Mouse (Mus musculus) kidney, postnatal 14 days (tissue): Measurements from ENCODE around the gene Ift20.
"Not testable (repeated sequence)": the region's sequence is repeated elsewhere in the genome, so short reads cannot be mapped to it uniquely, and the experiment has no call there.

Source experiments
- DNase-seq: peaks from one replicate; pipeline ENCODE4 v3.0.0; 2022; ENCODE audit warnings: mixed read lengths

Gene Ift20

DNA sequence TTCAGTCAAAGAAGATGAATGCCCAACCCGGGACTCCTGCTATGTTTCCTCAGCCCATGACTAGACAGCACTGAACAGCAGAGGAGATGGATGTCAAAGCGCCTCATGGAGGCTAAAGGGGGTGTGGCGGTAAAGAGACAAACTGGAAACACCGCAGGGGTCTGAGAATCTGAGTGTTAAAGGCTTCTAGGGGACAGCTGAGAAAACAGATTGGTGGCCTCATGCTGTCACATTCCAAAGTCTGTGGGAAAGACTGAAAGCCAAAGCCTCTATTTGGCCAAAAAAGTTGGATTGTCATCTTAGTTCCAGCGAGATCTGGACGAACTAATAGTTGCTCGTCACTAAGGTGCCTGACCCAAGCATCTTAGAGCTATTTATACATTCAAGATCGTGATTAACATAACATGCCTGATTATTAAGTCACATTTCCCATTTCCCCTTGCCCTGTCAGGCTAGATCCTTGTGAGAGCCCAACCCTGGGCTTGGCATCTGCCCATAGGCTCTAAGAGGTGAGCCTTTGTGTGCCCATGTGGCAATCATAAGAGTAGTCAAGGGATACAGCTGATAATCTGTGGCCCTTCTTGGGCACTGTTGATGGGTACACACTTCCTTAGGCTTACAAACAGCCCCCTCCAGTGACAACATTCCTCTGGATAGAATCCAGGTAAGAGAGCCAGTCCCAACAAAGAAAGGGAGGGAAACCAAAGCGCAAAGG, 12.8 kb upstream of the Ift20 start:
- DNase-seq, result no peak

DNA sequence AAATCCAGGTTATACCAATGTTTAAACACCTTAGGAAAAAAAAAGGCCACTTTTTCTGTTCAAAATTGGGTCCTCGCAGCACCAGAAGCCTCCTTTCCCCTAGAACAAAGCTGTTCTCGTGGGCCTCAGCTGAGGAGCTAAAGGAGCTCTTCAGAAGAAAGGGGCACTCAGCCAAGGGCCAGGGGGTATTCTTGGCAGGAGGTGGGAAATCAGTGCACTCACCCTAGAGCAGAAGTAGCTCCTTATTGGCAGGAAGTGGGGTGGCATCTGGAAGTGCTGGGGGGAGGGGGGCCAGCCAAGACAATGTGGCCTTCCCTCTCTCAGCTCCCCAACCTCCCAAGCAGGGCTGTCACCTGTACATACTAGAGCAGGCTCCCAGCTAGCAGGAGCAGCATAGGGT, 11.3 kb upstream of the Ift20 start:
- DNase-seq, result no peak

DNA sequence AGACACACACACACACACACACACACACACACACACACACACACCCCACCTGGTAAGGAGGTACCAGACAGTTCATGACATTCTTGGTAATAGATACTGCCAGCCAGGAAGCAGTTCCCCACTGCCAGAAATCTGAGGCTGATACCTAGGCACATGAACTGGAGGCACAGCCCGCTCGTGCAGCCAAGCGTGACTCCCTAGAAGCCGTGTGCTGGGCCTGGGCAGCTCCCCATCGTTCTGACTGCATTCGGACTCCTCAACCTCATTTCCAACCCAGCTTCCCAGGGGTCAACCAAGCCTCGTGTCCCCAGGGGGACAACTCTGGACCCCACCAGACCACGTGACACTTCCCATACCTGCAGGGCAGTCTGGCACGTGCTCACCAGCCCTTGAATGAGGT, 7.4 kb upstream of the Ift20 start:
- DNase-seq, result no peak

DNA sequence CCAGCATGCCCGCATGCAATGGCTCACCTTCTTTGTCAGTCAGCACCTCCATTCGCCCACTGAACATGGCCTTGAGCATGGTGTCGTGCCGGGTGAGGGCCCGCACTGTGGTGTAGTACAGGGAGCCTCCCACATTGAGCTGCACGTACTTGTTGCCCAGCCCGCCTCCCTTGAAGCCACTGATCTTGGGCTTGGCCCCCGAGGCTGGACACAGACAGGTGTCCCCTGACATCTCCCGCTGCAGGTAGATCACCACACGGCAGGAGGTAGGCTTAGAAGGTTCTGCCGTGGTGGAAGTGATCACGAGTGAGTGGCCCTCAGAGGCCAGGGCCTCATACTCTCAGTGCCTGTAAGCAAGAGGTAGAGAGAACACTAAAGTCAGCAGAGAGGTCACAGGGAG, 6.2 kb upstream of the Ift20 start:
- no peak for DNase-seq

DNA sequence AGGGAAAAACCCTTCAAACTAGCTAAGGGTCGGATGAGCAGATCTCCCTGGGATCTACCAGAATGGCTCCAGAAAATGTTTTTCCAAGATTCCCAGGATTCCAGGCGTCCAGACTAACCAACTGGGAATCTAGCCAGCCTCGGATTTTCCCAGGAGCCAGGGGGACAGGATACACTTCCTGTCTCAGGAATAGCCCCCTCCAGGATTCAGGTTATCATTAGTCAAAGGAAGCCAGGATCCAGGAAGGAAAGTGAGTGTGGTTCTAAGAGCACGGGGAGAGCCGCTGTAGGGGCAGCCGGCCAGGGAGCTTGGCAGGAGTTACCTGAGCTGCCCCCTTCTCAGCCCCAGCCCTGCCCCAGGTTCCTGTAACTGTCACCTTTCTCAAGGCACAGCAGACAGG, 5.1 kb upstream of the Ift20 start:
- DNase-seq, result peak; percentile 80

DNA sequence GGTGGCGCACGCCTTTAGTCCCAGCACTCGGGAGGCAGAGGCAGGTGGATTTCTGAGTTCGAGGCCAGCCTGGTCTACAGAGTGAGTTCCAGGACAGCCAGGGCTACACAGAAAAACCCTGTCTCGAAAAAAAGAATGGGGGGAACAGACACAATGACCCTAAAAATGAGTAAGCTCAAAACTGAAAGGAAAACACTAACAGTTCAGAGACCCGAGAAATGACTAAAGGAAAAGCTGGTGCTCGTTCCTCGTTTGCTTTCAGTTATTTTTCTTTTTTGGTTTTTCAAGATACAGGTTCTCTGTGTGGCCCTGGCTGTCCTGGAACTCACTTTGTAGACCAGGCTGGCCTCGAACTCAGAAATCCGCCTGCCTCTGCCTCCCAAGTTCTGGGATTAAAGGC, 4.6 kb upstream of the Ift20 start:
- not testable (repeated sequence) for DNase-seq

DNA sequence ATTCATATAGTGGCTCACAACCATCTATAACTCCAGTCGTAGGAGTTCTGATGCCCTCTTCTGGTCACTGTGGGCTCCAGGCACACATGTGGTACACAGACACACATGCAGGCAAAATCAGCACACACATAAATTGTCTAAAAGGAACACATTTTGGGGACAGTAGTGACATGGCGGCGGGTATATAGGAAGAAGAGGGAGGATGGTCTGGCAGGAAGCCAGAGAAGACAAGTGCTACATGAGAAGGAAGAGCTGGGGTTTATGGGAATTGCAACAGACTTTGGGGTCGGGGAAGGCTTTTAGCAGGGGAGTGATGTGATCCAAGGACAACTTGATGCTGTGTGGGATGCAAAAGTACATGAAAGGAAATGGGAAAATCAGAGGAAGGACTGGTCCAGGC, 1.6 kb upstream of the Ift20 start:
- DNase-seq, result no peak

DNA sequence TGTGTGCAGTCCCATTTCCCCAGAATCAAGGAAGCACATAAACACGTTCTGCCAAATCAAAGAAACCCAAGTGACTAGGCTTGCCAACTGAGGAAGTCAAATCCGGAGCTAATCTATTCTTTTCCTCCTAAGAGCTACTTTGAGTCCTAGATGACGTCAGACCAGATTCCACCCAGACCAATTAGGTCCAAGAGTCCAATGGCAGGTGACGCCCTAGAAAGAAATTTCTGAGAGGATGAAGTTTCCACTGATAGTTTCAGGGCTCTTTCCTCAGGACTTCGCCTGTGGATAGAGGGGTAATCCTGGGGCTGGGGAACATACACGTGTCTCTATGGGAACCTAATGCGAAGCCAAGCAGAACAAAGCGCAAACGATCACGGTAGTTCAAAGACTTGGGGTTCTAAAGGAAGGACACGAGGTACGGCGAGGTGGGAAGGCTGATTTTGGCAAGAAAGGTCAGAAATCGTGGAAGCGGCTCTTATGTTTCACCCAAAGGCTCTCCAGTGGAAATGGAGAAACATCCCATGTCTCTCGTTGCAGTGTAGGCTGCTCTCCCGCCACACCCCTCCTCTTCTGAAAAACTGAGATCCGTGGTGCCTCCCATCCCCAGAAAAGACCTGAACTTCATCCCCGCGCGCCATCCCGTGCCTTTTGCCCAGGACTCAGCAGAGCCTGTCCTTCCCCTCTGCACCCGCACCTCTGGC, 633 bp upstream of the Ift20 start:
- DNase-seq, result peak; percentile 76

DNA sequence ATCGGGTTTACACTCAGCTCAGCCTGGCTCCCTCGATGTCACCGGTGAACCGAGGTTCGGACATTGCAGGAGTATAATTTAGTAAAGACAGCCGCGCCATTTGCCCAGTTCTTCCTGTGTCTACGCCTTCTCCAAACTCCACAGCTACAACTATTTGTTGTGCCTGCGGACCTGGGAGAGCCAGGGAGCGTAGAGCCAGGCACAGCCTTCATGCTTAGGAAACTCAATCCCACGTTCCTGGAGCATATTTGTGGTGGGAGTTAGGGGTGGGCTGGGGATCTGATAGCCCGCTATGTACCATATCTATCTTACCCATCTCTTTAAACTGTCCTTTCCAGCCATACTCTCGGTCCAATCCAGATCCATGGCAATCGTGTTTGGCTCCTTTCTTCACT, 526 bp downstream of the Ift20 start:
- no peak for DNase-seq

DNA sequence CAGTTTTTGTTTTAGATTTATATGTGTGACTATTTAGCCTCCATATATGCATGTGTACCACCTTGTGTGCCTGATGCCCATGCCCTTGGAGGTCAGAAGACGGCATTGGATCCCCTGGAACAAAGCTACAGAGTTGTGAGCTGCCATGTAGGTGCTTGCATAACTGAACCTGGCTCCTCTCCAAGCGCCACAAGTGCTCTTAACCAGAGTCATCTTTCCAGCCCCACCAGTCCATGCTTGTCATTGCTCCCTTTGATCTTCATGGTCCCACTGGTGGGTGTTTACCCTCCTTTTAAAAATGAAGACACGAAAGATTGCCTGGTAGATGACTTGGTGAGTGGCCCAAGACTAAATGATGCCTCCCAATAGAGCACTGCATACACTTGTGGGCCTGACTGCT, 4.2 kb downstream of the Ift20 start:
- no peak for DNase-seq

DNA sequence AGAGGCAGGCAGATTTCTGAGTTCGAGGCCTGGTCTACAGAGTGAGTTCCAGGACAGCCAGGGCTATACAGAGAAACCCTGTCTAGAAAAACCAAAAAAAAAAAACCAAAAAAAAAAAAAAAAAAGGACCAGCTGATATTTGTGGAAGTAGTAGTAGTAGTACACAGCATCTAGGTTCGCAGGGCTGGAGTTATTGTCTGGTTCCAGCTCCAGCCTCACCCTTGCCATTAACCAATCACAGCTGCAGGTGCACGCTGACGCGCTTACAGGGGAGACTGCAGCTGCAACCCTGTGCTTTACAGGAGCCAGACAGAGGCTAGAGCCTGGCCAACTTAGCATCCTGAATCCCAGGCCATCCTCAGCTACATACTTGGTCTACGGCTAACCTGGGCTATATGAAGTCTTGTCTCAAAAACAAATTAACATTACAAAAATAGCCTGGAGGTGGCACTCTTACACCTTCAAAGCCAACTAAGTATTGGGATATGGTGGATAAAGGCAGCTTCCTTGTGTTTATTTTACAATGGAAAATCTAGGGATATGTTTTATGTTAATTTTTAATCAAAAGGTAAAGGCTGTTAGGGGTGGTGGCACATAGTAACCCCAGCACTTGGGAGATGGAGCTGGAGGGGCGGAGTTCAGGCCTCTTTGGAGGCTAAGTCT, 8.4 kb downstream of the Ift20 start:
- no peak for DNase-seq

DNA sequence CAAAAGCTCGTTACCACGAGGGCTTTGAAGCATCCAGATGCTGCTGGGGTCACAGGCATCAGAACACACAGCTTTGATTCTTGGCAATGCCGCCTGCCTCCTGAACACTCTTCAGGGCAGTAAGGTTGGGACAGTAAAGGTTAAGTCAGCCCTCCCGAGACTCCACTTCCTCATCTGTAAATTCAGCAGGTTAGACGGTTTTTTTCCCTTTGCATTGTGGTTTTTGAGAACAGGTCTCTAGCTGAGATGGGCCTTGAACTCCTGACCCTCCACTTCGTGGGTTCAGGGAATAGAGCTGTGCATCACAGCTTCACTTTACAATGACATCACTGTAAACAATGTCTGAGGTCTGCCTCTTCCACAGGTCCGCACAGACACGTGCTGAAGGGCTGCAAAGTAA, 9.0 kb downstream of the Ift20 start:
- DNase-seq, result no peak

DNA sequence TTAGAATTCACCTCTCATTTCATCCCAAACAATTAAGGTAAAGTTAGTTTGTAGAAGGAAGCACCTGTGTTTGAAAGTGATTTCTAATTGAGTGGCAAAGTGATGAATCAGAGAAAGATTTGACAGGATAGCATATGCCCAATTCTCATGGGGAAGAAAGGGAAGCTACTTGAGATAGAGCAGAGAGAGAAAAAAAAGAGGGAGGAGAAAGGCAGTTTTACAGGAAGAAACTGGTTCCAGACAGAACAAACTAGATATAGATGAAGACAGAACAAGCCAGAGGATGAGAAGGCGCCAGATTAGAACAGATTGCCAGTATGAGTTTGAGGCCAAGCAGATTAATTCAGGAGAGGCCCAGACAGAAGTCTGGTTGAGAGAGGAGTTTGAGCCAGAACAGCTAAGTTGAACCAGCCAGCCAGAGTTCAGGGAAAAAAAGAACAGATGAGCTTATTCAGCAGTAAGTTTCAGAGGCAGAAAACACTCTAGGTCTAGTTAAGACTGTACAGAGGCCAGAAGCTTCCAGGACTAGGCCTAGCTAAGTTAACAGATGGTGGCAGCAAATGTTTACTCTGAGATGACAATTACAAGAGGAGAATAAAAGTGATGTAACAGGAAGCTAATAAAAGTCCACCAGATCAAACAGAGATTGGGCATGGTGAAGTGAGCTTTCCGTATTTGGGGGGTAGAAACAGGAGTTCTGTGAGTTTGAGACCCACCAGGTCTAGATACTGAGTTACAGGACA, 11.7 kb downstream of the Ift20 start:
- DNase-seq, result no peak

DNA sequence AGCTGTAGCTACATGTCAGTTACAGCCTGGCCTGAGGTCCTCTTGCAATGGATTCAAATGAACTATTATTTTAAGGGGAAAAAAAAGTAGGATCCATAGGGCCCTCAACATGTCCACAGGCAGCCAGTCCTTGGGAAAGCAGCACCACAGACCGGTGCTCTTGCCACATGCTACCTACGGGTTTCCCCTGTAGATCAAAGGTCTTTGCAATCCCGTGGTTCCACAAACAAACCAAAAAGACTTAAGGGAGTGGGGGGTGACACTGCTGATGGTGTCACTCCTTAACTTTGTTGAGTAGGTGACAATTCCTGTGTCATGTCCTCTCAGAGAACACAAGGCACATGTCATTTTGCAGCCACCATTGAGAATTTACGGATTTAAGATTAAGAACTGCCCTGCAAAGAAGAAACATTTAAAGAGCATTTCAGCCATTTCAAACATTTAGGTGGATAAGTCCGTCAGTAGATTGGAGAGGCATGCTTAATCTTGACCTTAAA, 13.4 kb downstream of the Ift20 start:
- no peak for DNase-seq

DNA sequence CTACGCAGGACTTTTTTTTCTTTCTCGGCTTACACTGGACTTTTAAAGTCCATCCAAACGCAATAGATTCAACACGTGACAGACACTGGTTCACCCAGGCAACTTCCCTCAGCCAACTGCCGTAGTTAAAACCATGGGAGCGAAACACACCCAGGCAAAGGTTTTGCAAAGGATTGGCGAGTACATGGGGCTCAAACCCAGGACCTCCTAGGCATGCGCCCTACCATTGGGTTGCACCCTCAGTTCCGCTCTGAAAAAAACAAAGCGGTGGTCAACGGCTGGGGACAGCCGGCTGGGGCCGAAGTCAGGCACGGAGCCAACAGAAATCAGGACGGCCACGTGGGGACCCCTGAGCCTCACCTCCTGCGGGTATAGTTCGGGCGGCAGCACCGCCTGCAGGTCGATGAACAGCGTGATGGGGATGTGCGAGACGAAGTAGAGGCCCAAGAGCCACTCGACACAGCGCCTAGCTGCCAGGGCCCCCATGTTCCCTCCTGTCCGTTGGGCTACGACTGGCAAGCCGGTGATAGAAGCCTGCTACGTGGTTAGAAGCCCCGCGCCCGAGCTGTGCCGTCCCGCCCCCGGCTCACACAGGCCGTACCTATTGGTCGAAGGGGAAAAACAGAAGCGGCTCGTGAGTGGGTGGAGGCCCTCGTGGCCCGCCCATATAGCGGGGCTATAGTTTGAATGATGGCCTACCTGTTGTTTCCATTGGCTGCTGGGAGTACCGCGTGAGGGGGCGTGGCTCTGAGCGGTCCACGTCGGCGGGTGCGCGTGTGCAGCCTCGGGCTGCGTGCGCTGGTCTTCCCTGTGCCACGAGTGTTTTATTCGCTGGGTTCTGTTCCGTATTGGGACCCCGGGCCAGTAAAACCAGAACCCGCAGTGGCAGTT, 14.3 kb downstream of the Ift20 start, which contains the start of gene Tmem97:
Gene Tmem97 (minus strand): TSS at position 610 of the 891 bp plus-strand sequence.
- peak; percentile 97 for DNase-seq

DNA sequence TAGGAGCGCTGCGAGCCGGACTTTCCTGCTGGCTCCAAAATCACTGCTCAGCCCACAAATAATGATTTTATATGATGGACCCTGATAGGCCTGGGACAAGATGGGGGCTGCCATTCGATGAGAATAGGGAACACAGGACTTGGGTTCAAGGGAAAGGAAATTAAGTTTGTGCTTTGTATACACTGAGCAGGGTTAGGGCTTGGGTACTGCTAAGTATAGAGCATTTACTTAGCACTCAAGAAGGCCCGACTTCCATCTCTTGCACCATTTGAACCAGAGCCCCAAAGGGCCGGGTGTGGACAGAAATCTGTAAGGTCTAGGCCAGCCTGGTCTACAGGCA, 14.9 kb downstream of the Ift20 start:
- no peak for DNase-seq

DNA sequence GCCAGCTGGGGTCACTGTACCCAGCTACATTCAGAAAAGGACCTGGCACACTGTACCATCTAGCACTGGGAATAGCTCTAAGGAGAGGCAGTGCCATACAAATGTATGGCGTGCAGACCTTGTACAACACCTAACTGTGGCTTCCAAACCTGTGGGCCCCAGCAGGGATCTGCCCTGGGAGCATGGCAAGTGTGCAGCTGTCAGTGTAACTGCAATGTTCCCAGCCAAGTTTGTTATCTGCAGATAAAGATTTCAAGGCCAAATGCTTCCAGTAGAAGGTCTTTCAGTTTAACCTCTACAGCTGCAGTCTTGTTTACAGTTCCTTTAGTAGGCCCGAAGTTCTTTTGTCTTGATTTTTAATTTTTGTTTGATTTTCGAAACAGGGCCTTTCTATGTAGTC, 19.5 kb downstream of the Ift20 start:
- DNase-seq, result no peak

DNA sequence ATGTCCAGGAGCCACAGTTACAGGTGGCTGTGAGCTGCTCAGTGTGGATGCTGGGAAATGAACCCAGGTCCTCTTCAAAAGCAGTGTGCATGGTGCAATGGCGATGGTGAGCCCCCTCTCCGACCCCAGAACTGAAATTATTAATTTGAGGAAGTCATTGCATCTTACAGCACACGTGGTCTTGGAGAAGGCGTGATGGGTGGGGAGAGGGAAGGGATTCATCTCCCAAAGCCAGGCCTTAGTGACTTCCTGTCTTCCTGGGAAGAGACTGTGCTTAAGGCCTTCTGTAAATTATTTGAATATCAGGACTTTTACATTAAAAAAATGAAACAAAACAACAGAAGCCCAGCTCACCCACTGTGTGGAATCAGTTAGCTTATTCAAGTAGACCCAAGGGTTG, 19.9 kb downstream of the Ift20 start:
- DNase-seq, result no peak

DNA sequence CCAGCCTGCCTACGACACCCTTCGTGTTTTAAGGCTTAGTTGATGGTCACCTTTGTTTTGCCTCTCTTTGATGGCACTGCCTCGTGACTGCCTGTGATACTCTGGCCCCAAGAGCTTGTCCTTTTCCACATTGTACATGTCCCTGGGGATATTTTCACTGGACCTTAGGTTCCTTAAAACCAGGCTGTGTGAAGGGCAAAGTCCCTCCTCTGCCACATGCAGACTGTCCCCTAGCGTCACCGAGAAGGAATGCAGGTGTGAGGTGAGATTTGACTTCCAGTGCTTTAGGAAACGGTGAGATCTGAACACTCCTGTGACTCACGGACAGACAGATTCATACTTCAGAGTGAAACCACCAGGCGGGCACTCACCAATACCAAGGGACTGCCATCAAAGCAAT, 21.1 kb downstream of the Ift20 start:
- DNase-seq, result peak; percentile 47

DNA sequence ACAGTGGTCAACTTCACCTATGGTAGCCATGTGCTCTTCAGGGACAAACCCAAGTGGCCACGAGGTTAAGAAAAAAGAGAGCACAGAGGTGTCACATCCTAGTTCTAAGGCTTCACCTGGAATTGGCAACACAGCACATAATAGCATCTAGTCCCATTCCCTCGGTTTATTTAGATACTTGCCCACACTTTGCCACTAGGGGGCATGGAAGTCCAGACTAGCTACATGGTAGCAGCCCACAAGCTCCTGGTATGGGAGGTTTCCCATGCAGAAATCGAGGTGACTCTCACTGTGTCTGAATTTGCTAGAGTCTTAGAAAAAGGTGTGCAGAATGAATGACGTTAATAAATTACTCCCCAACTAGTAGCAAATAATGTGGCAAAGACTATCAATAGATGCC, 24.3 kb downstream of the Ift20 start:
- DNase-seq, result peak; percentile 86

DNA sequence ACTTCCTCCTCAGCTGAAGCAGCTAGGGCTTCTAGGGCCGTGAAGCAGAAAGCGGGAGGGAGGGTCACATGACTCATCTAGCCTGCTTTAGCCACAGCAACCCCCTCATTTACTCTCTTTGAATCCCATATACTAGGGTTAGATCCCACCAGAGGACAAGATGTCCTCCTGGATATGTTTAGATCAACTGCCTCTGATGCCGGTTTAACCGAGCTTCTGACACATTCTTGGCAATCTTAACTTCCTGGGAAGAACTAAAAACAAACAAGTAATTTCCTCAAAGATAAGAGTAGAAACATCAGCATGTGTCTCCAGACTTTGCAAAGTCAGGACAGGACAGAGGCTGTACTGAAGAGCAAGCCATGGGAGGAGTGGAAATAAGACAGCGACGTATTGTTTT, 30.6 kb downstream of the Ift20 start:
- DNase-seq, result peak; percentile 74

DNA sequence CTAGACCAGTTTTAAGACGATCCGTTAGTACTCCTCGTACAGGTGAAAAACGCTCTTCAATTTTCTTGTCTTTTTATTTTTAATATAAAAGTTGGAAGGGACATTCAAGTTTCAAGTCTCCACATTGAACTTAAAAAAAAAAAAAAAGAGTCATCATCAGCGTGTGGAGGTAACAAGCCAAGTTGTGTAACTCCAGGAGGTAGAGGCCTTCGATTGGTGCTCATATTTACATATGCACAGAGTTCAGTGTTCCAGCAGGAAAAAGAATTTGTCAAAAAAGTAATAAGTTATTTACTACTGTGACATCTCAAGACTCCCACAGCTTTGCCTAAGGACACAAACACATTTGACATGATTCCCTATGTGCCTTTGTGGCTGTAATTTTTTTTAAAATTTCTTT, 31.5 kb downstream of the Ift20 start:
- DNase-seq, result no peak
